Mouse (Mus musculus) heart, postnatal 0 days (tissue): ENCODE measurements around the gene Tdrd1. TPM values are rescaled to one million over a fixed set of nuclear protein-coding genes. Genes with fewer than 3 reads are reported as not detected.

Source experiments
- ATAC-seq: fragments of 200-750 bp; cut with Nextera tagmentation; 2 replicates; pipeline ENCODE4 v1.8.0; 2017; ENCODE audit warnings: low read depth, moderate number of reproducible peaks, moderate library complexity; ENCODE audit not compliant: insufficient read depth
- DNase-seq: peaks from one replicate; pipeline ENCODE4 v3.0.0-alpha.2; 2016; ENCODE audit warnings: low spot score
- H3K27ac ChIP-seq: fragments of 300-500 bp; sonication (generic); 2 replicates; pipeline ENCODE4 v1.5.1; 2014; ENCODE audit warnings: low read depth, mild to moderate bottlenecking
- H3K27me3 ChIP-seq: fragments of 300-500 bp; sonication (generic); 2 replicates; pipeline ENCODE4 v1.6.1; 2014; ENCODE audit warnings: low read length, mixed read lengths; ENCODE audit not compliant: control insufficient read depth, insufficient read depth
- H3K36me3 ChIP-seq: fragments of 300-500 bp; sonication (generic); replicated peaks from 2 replicates; pipeline ENCODE4 v1.6.1; 2014; ENCODE audit warnings: low read length, mixed read lengths; ENCODE audit not compliant: control insufficient read depth, insufficient read depth
- H3K4me1 ChIP-seq: fragments of 300-500 bp; sonication (generic); 2 replicates; pipeline ENCODE4 v1.6.1; 2014; ENCODE audit warnings: antibody characterized with exemption; ENCODE audit not compliant: control insufficient read depth, insufficient read depth
- H3K4me2 ChIP-seq: fragments of 300-500 bp; sonication (generic); 2 replicates; pipeline ENCODE4 v1.6.1; 2014; ENCODE audit warnings: low read depth, mild to moderate bottlenecking, low read length, moderate library complexity
- H3K4me3 ChIP-seq: fragments of 300-500 bp; sonication (generic); 2 replicates; pipeline ENCODE4 v1.5.1; 2014; ENCODE audit warnings: low read depth, low read length
- H3K9ac ChIP-seq: fragments of 300-500 bp; sonication (generic); replicated peaks from 2 replicates; pipeline ENCODE4 v1.6.1; 2014; ENCODE audit warnings: low read depth, low read length, mixed read lengths
- H3K9me3 ChIP-seq: fragments of 300-500 bp; sonication (generic); replicated peaks from 2 replicates; pipeline ENCODE4 v1.6.1; 2016; ENCODE audit warnings: low read length; ENCODE audit not compliant: control insufficient read depth
- CTCF ChIP-seq: IDR thresholded peaks from 2 replicates; pipeline ENCODE4 v1.5.1; 2016; ENCODE audit warnings: antibody characterized with exemption, control low read depth, low read depth
- EP300 ChIP-seq: IDR thresholded peaks from 2 replicates; pipeline ENCODE4 v1.6.1; 2016; ENCODE audit warnings: antibody characterized with exemption, low read depth
- WGBS: fragments of 180-500 bp; shearing (Covaris S2); extraction: QIAGEN DNeasy Blood & Tissue Kit; methylation state at CpG from one replicate; pipeline ENCODE4 v1.1.7; 2014; 5-methylcytosine and 5-hydroxymethylcytosine counted together
- polyA plus RNA-seq: library from polyadenylated mRNA; unstranded; fragments of >200 nt; fragmentation: Nextera tagmentation; extraction: Ambion mirVana; gene quantifications from 2 replicates; pipeline ENCODE4 v1.2.1, GENCODE M21; 2015
- total RNA-seq: library from RNA; depleted of rRNA; stranded (reverse); fragments of >200 nt; gene quantifications from 2 replicates; pipeline ENCODE4 v1.2.3, GENCODE M21; 2014; ENCODE audit warnings: low replicate concordance

Tdrd1 gene
- total and polyA plus RNA-seq, 2 experiments from 2014 or later: 0.10 TPM; not detected in 1

GRCm38 (mm10) chr19:56856455-56856854 lies 30.4 kb downstream of the Tdrd1 start:
- peak; percentile 75 for ATAC-seq
- H3K9me3 ChIP-seq: no peaks in the 10 kb centered on the region

DNA sequence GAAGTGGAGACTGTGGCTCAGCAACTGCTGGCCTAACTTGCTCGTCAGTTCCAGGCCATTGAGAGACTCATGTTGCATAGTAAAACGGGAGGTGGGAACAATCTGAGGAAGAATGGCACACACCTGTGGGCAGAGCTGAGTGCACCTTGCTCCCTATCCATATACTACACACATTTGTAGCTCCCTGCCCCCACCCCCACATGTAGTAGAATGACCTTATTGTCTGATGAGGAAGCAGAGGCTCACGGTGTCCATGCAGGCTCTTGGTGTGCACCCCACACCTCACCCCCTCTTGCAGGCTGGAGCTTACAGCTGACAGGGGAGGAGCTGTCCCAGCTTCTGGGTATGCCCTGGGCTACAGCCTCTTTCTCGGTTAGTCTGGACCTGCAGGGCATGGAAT lies 41.7 kb downstream of the Tdrd1 start:
- H3K4me1 ChIP-seq: no peaks in the 10 kb centered on the region
- no peak overlapping the region for H3K27ac ChIP-seq
- no peak overlapping the region for H3K9ac ChIP-seq
- WGBS: 60% methylated on average over 4 of the region's 4 CpGs
- no peak overlapping the region for H3K4me2 ChIP-seq
- H3K36me3 ChIP-seq: no peaks in the 10 kb centered on the region
- ATAC-seq: no peak
- no peaks in the 10 kb centered on the region for H3K9me3 ChIP-seq
- H3K27me3 ChIP-seq: peaks cover 30% of the 10 kb centered on the region
- TF ChIP-seq EP300 (no peak), CTCF (no peak)
- no peak for DNase-seq
- no peak overlapping the region for H3K4me3 ChIP-seq

More at GRCm38 (mm10) chr19:56856455-56856854, 30.4 kb downstream of the Tdrd1 start:
- DNase-seq: peak; percentile 28
- Histone ChIP-seq H3K4me2 (no peak overlapping the region), H3K36me3 (no peaks in the 10 kb centered on the region), H3K27ac (no peak overlapping the region), H3K4me1 (no peaks in the 10 kb centered on the region), H3K9ac (no peak overlapping the region), H3K4me3 (no peak overlapping the region), H3K27me3 (no peaks in the 10 kb centered on the region)
- TF ChIP-seq CTCF (peak; percentile 38), EP300 (no peak)
- WGBS: 24% methylated on average over 5 of the region's 5 CpGs

- Histone ChIP-seq H3K27ac (no peak within 1 kb of the TSS), H3K27me3 (peaks cover 84% of the 10 kb centered on the region), H3K36me3 (no peaks in the 10 kb centered on the region), H3K4me2 (peak within 1 kb of the TSS; percentile 91), H3K9me3 (no peaks in the 10 kb centered on the region), H3K4me1 (peaks cover 5% of the 10 kb centered on the region; the same call in 1 of the 2 replicates), H3K4me3 (peak within 1 kb of the TSS; percentile 56), H3K9ac (no peak within 1 kb of the TSS; the same call in 1 of the 2 replicates)
- WGBS: 3% methylated on average over 63 of the region's 71 CpGs
- TF ChIP-seq EP300 (no peak), CTCF (no peak)
- no peak for DNase-seq
- peak; percentile 33; the same call in 1 of the 2 replicates for ATAC-seq
These were observed 48.0 kb downstream of the Tdrd1 start, which contains the start of gene Vwa2 for GRCm38 (mm10) chr19:56873816-56874600. Vwa2 (plus strand) TSS chr19:56874249.

- peak overlapping the region; percentile 91 for H3K4me2 ChIP-seq
- peaks cover 5% of the 10 kb centered on the region; the same call in 1 of the 2 replicates for H3K4me1 ChIP-seq
- peak overlapping the region; percentile 56 for H3K4me3 ChIP-seq
- no peaks in the 10 kb centered on the region for H3K9me3 ChIP-seq
- H3K27ac ChIP-seq: no peak overlapping the region
- DNase-seq (no peak), ATAC-seq (no peak)
- 11% methylated on average over 30 of the region's 30 CpGs for WGBS
- peaks cover 87% of the 10 kb centered on the region for H3K27me3 ChIP-seq
- no peaks in the 10 kb centered on the region for H3K36me3 ChIP-seq
- TF ChIP-seq CTCF (no peak), EP300 (no peak)
- H3K9ac ChIP-seq: no peak overlapping the region; the same call in 1 of the 2 replicates
These were observed 48.7 kb downstream of the Tdrd1 start for GRCm38 (mm10) chr19:56874601-56875315.

- Histone ChIP-seq H3K27me3 (peaks cover 68% of the 10 kb centered on the region), H3K4me2 (no peak overlapping the region), H3K9me3 (no peaks in the 10 kb centered on the region), H3K27ac (no peak overlapping the region), H3K9ac (no peak overlapping the region), H3K36me3 (no peaks in the 10 kb centered on the region), H3K4me3 (no peak overlapping the region), H3K4me1 (peaks cover 5% of the 10 kb centered on the region; the same call in 1 of the 2 replicates)
- ATAC-seq (no peak), DNase-seq (no peak)
- 54% methylated on average over 6 of the region's 6 CpGs for WGBS
- TF ChIP-seq CTCF (no peak), EP300 (no peak)
These were observed 51.4 kb downstream of the Tdrd1 start for GRCm38 (mm10) chr19:56877364-56877763.
